Mouse (Mus musculus) left cerebral cortex, adult 9 months (tissue): ENCODE results near the gene Tmem56.

Experiments used
- DNase-seq, 2 experiments: peaks; one replicate each; pipeline ENCODE4 v3.0.0; 2022; ENCODE audit warnings: low spot score in 2 of 2

Tmem56 gene

GRCm38 (mm10) chr3:121240362-121241040 lies 42.4 kb downstream of the Tmem56 start:
- no peak for DNase-seq

DNA sequence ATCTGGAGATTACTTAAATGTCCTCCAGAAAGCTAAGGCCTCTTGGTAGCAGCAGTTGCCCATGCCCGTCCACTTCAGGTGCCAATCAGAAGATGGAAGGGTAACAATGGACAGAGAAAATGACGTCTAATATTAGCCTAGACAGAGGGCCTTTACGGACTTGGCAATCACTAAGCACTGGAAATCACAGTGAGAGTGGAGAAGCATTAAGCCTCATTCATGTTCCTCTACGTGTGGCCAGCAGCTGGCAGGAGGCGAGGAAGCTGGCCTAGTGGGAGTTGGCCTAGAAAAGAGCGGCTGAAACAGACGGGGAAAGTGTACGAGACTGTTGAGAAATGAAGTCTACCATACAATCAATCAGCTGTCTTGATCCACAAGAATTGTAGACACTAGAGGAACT lies 43.8 kb downstream of the Tmem56 start:
- no peak for DNase-seq

- no peak for DNase-seq
Measured at GRCm38 (mm10) chr3:121224763-121225162, 58.1 kb downstream of the Tmem56 start.

DNA sequence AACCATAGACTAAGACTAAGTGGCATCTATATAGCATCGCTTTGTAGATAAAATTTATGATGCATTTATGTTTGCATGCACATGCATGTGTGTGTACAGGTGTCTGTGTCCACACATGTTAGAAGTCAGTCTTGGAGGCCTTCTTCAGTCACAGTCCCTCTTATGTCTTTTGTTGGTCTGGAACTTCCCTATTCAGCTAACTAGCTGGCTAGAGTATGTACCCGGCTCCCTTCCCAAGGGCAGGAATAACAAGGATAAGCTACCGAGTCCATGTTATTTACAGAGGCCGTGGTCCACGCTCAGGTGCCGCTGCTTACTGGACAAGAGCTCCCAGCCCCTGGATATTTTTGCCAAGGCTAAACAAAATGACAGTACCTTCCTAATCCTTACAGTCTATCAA lies 58.7 kb downstream of the Tmem56 start:
- no peak for DNase-seq

GRCm38 (mm10) chr3:121221987-121222386 lies 60.9 kb downstream of the Tmem56 start:
- no peak for DNase-seq

DNA sequence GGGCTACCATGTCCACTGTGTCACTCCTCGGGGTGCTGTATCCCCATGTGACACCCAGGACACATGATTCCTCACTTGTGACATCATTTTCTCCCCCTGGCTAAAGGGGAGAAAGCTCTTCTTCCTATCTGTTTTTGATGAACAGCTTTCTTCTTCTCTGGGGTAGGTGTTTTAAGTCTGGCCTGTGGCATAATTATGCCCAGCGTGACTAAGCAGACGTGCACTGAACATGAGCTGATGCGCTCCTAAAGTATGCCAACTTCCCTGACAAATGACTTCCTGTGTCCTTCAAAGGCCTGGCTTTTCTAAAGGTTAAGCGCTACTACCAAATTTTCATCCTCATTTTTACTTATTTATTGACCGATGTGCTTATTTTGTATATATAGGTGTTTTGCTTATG lies 65.9 kb downstream of the Tmem56 start:
- DNase-seq: no peak

DNA sequence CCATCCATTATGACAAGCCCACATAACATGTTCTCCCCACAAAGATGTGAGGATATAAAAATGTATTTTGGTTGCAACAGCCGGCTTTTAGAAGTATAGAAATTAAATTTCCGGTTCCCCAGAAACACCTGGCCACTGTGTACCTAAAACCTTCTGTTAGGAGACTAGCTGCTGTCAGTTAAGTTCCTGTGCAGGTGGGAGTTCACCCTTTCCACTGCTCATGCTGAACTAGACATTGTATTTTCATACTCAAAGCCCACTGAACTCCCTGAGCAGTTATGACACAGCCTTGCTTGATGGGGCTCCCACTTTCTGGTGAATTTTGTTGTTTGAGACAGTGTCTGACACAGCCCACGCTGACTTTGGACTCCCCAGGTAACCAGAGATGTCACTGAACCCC lies 69.4 kb downstream of the Tmem56 start:
- DNase-seq: no peak

DNA sequence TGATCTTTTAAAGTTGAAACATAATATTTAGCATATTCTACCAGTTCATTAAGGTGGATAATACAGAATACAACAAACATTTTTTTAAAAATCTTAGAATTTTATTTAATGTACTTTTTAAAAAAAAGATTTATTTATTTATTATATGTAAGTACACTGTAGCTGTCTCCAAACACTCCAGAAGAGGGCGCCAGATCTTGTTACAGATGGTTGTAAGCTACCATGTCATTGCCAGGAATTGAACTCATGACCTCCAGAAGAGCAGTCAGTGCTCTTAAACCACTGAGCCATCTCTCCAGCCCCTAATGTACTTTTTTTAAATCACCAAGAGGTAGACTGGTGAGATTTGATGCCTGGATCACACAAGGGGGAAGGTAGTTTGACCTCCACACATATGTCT lies 70.7 kb downstream of the Tmem56 start:
- DNase-seq: no peak

DNA sequence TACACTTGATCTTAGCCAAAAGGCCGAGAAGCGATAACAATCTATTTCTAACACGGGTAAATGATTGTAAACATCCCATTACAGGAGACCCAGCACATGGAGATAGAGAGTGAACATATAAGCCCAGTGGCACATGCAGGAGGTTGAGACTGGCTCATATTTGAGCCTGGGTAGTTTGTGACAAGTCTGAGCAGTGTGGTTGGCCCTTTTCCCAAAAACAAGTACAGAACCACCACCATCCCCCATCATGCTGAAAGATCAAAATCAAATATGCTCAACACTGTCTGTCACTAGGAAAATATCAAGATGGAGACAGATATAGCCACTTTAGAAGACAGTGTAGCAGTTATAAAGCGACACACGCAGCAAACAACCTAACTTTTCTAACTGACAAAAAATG lies 73.9 kb downstream of the Tmem56 start:
- no peak for DNase-seq

GRCm38 (mm10) chr3:121206202-121206882 lies 76.6 kb downstream of the Tmem56 start:
- DNase-seq: no peak

DNA sequence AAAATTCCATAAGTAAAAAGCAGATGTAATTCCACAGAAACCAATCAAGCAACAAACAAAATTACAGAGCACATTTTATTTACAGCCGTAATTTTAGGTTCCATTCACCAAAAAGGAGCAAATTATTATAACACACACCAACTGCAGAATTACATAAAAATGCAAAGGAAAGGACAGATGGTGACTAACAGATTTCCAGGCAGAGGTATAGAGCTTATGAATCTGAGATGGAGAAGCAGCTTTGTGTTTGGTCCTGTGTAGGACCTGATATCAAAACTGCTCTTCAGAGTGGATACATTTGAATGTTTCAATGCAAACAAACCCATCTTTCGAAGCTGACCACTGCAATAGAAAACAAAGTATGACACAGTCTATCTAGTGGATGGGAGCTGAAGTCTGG lies 80.3 kb downstream of the Tmem56 start:
- DNase-seq: no peak

DNA sequence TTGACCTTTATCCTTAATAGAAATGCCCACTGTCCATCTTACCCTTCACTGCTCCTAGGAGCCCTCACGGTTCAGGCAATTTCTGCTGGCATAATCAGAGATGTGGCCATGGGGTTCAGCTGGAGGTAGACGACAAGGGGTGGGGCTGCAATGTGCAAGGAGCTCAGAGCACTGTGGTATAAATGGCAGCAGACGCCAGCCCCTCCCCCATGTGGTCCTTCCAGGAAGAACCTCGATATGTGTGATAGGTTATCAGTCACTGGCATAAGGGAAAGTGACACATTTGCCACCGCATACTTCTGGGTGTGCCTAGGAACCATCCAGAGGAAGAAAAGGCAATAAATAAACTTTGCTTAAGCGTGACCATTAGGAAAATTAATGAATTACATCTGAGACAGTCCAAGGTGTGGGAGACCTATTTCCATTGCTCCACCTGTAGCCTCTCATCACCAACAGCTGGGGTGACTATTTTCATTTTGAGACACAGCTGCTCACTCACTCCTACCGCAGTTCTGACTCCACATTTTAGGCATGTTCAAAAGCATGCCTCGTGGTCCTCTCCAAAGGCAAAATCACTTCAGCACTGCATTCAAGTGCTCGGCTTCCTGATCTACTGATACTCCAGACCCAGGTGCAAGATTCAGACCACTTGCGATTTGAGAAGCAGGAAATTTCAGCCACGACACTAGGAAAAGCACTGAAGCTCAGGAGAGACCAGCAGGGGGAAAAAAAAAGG lies 81.7 kb downstream of the Tmem56 start:
- no peak for DNase-seq

- no peak for DNase-seq
Measured at GRCm38 (mm10) chr3:121189199-121189598, 93.7 kb downstream of the Tmem56 start.

- DNase-seq: no peak
Measured at GRCm38 (mm10) chr3:121187510-121187909, 95.4 kb downstream of the Tmem56 start.

DNA sequence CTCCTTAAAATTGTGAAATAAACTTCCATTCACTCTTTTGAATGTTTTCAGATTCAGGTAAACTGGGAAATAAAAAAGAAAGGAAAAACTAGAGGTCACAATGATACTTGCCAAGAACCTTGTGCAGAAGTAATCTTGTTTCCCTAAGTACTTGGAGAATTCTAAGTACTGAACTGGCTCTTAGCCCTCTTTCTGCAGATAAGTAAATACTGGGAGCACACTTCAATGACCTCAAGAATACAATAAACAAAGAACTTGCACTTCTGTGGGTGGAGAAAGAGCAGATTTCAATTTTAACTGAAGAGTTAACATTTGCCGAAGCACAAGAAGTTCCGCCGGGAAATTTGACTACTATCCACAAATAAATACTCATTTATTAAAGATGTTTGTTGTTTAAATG lies 96.0 kb downstream of the Tmem56 start:
- DNase-seq: no peak

- no peak for DNase-seq
Measured at GRCm38 (mm10) chr3:121185197-121185596, 97.7 kb downstream of the Tmem56 start.

GRCm38 (mm10) chr3:121176011-121176410 lies 106.9 kb downstream of the Tmem56 start:
- no peak for DNase-seq

- no peak for DNase-seq
Measured at GRCm38 (mm10) chr3:121174248-121174945, 108.5 kb downstream of the Tmem56 start.

DNA sequence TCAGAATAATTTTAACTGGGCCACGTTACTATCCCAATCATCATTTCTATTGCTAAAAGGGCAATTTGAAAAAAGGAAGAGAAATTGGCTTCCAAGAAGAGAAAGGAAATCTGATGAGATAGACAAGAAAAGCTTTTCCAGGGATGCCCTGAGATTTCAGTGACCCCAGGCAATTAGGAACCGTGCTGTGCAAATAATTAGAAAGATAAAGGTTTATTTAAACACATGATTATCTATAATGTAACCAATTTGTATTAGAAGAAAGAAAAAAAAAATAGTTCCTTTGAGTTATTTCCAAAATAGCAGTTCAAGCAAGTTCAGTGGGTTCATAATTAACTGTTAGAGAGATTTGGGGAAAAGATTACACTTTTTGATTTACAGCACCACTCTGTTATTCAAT lies 110.2 kb downstream of the Tmem56 start:
- DNase-seq: no peak

- DNase-seq: no peak
Measured at GRCm38 (mm10) chr3:121171872-121172265, 111.0 kb downstream of the Tmem56 start.

- DNase-seq: peak; percentile 73 to 92
Measured at GRCm38 (mm10) chr3:121171243-121171871, 111.5 kb downstream of the Tmem56 start, which contains the start of gene Rwdd3. Rwdd3 (minus strand) TSS chr3:121171695.

GRCm38 (mm10) chr3:121170631-121171030 lies 112.3 kb downstream of the Tmem56 start:
- DNase-seq: no peak
